Mouse (Mus musculus) erythroblast, embryonic 14.5 days (primary cell): ENCODE measurements around the gene Prrx2.

Source experiments
- GATA1 ChIP-seq: IDR thresholded peaks from 2 replicates; pipeline ENCODE4 v1.6.1; 2012; ENCODE audit warnings: low read length, inconsistent platforms, mixed read lengths
- TAL1 ChIP-seq: IDR thresholded peaks from 3 replicates; pipeline ENCODE4 v1.6.1; 2012; ENCODE audit warnings: low read length, inconsistent platforms, mixed read lengths

GRCm38 (mm10) chr2:30918126-30918525 lies 83.4 kb downstream of the Prrx2 start:
- no peak for TF ChIP-seq GATA1
- no peak for TF ChIP-seq TAL1
